Mouse (Mus musculus): Measurements from ENCODE around the gene Ubr3. TPM values are rescaled to one million over a fixed set of nuclear protein-coding genes. Genes with fewer than 3 reads are reported as not detected.

Ubr3 gene
- 12.0 and 16.4 TPM in 2 replicates for polyA plus RNA-seq (2012; ENCODE audit: low replicate concordance)

GRCm38 (mm10) chr2:69897039-69897617, at the start of gene Ubr3:
Ubr3 (plus strand) TSS chr2:69897246.

GRCm38 (mm10) chr2:69861485-69862091, 35.5 kb upstream of the Ubr3 start, which contains the start of gene Ssb:
Ssb (plus strand) TSS chr2:69861562.

GRCm38 (mm10) chr2:69885451-69886305, 11.4 kb upstream of the Ubr3 start, which contains the start of gene Mettl5:
Mettl5 (minus strand) TSS chr2:69885615.

GRCm38 (mm10) chr2:70038752-70039151, 141.7 kb downstream of the Ubr3 start, which contains the start of gene Myo3b:
Myo3b (plus strand) TSS chr2:70039126.

Other genes starting within 250 kb of the Ubr3 start
- gene Klhl41, start 227.1 kb upstream of the Ubr3 start, polyA plus RNA-seq (2012; ENCODE audit: low replicate concordance), result not detected in 2 replicates
- gene Fastkd1, start 183.7 kb upstream of the Ubr3 start, polyA plus RNA-seq (2012; ENCODE audit: low replicate concordance), result 0.12 and 0.72 TPM in 2 replicates
- gene Ppig, start 174.7 kb upstream of the Ubr3 start, polyA plus RNA-seq (2012; ENCODE audit: low replicate concordance), result 8.2 and 14.0 TPM in 2 replicates
- gene Ccdc173, start 107.7 kb upstream of the Ubr3 start, polyA plus RNA-seq (2012; ENCODE audit: low replicate concordance), result not detected in 2 replicates
- gene Phospho2, start 107.6 kb upstream of the Ubr3 start, polyA plus RNA-seq (2012; ENCODE audit: low replicate concordance), result 4.4 and 19.8 TPM in 2 replicates
- gene Klhl23, start 75.3 kb upstream of the Ubr3 start, polyA plus RNA-seq (2012; ENCODE audit: low replicate concordance), result 0.16 and 4.1 TPM in 2 replicates
- gene Ssb, start 35.7 kb upstream of the Ubr3 start, polyA plus RNA-seq (2012; ENCODE audit: low replicate concordance), result 2.6 and 8.2 TPM in 2 replicates
- 160 and 164 TPM in 2 replicates for gene Mettl5, start 11.6 kb upstream of the Ubr3 start, polyA plus RNA-seq (2012; ENCODE audit: low replicate concordance)
- not detected in 2 replicates for gene Myo3b, start 141.9 kb downstream of the Ubr3 start, polyA plus RNA-seq (2012; ENCODE audit: low replicate concordance)

Data from leukemia stem cell, adult 10-12 weeks (primary cell).